Mouse (Mus musculus): ENCODE measurements around the gene Zfp639.

GRCm38 (mm10) chr3:32490928-32491315, 19.1 kb upstream of the Zfp639 start:
- no peak for TF ChIP-seq EP300 (optimal IDR thresholded peaks at IDR 0.05)
- no peak for TF ChIP-seq CTCF (IDR thresholded peaks at IDR 0.05; ENCODE audit: low read depth)

Data from stomach, postnatal 0 days (tissue).